Mouse (Mus musculus) right cerebral cortex, postnatal 4 days (tissue): Measurements from ENCODE around the gene Gadl1.

ENCODE experiments used
- DNase-seq: peaks from one replicate; pipeline ENCODE4 v3.0.0-alpha.2; 2022

The Gadl1 gene

GRCm38 (mm10) chr9:115909155-115909554 is at the start of gene Gadl1:
Gene Gadl1, plus strand, starts transcription at chr9:115909455.
- DNase-seq, result no peak

GRCm38 (mm10) chr9:115862802-115863201 is 46.5 kb upstream of the Gadl1 start:
- DNase-seq, result no peak

- DNase-seq, result no peak
Observed at GRCm38 (mm10) chr9:115863326-115863725, 45.9 kb upstream of the Gadl1 start.

- no peak for DNase-seq
Observed at GRCm38 (mm10) chr9:115867277-115867676, 42.0 kb upstream of the Gadl1 start.

- no peak for DNase-seq
Observed at GRCm38 (mm10) chr9:115870168-115870567, 39.1 kb upstream of the Gadl1 start.

GRCm38 (mm10) chr9:115870640-115871039 is 38.6 kb upstream of the Gadl1 start:
- DNase-seq, result no peak

GRCm38 (mm10) chr9:115880500-115880899 is 28.8 kb upstream of the Gadl1 start:
- DNase-seq, result no peak

GRCm38 (mm10) chr9:115881137-115881536 is 28.1 kb upstream of the Gadl1 start:
- DNase-seq, result peak; percentile 15

- DNase-seq, result no peak
Observed at GRCm38 (mm10) chr9:115882627-115883200, 26.5 kb upstream of the Gadl1 start.

GRCm38 (mm10) chr9:115883413-115883812 is 25.8 kb upstream of the Gadl1 start:
- no peak for DNase-seq

- DNase-seq, result no peak
Observed at GRCm38 (mm10) chr9:115887571-115887970, 21.7 kb upstream of the Gadl1 start.

GRCm38 (mm10) chr9:115893131-115893530 is 16.1 kb upstream of the Gadl1 start:
- no peak for DNase-seq

GRCm38 (mm10) chr9:115893947-115894346 is 15.3 kb upstream of the Gadl1 start:
- no peak for DNase-seq

GRCm38 (mm10) chr9:115908325-115908724 is 930 bp upstream of the Gadl1 start:
- DNase-seq, result no peak

GRCm38 (mm10) chr9:115914006-115914405 is 4.8 kb downstream of the Gadl1 start:
- DNase-seq, result no peak

- no peak for DNase-seq
Observed at GRCm38 (mm10) chr9:115915586-115916270, 6.5 kb downstream of the Gadl1 start.

GRCm38 (mm10) chr9:115919736-115920135 is 10.5 kb downstream of the Gadl1 start:
- no peak for DNase-seq

GRCm38 (mm10) chr9:115922662-115923061 is 13.4 kb downstream of the Gadl1 start:
- DNase-seq, result no peak

GRCm38 (mm10) chr9:115924094-115924493 is 14.8 kb downstream of the Gadl1 start:
- no peak for DNase-seq

GRCm38 (mm10) chr9:115931803-115932202 is 22.5 kb downstream of the Gadl1 start:
- DNase-seq, result no peak

- no peak for DNase-seq
Observed at GRCm38 (mm10) chr9:115932741-115933140, 23.5 kb downstream of the Gadl1 start.

- DNase-seq, result no peak
Observed at GRCm38 (mm10) chr9:115933243-115933964, 24.1 kb downstream of the Gadl1 start.

GRCm38 (mm10) chr9:115934288-115934687 is 25.0 kb downstream of the Gadl1 start:
- no peak for DNase-seq

- no peak for DNase-seq
Observed at GRCm38 (mm10) chr9:115936350-115936749, 27.1 kb downstream of the Gadl1 start.
